Mouse (Mus musculus): ENCODE measurements at regions not wholly inside any gene's neighbourhood (a gene's known extent, or its start where the extent isn't known, plus 50 kb on each side); places are given as distances from the start of the nearest gene placed in this dataset.
A peak's percentile ranks its signal among the peaks of the same experiment; 100 is the strongest.

GRCm38 (mm10) chr1:105206216-105206615 lies 150.3 kb downstream of the Rnf152 start:
- no peak for DNase-seq

- no peak for DNase-seq
Observed at GRCm38 (mm10) chr1:105199305-105199704, 157.2 kb downstream of the Rnf152 start.

- no peak for DNase-seq
Observed at GRCm38 (mm10) chr1:105191126-105191525, 165.4 kb downstream of the Rnf152 start.

GRCm38 (mm10) chr1:105188920-105189266 lies 167.6 kb downstream of the Rnf152 start:
- no peak for DNase-seq

GRCm38 (mm10) chr1:105188210-105188919 lies 168.1 kb downstream of the Rnf152 start:
- no peak for DNase-seq

- no peak for DNase-seq
Observed at GRCm38 (mm10) chr1:105184470-105184869, 172.0 kb downstream of the Rnf152 start.

GRCm38 (mm10) chr1:105179371-105179823 lies 177.1 kb downstream of the Rnf152 start:
- DNase-seq = peak; percentile 56

GRCm38 (mm10) chr1:105178773-105179172 lies 177.7 kb downstream of the Rnf152 start:
- DNase-seq = no peak

GRCm38 (mm10) chr1:105177938-105178337 lies 178.6 kb downstream of the Rnf152 start:
- no peak for DNase-seq

- no peak for DNase-seq
Observed at GRCm38 (mm10) chr1:105177015-105177762, 179.3 kb downstream of the Rnf152 start.

- DNase-seq = no peak
Observed at GRCm38 (mm10) chr1:105170979-105171378, 185.5 kb downstream of the Rnf152 start.

GRCm38 (mm10) chr1:105170114-105170506 lies 186.4 kb downstream of the Rnf152 start:
- no peak for DNase-seq

GRCm38 (mm10) chr1:105169455-105170113 lies 186.9 kb downstream of the Rnf152 start:
- no peak for DNase-seq

- DNase-seq = no peak
Observed at GRCm38 (mm10) chr1:105168808-105169207, 187.7 kb downstream of the Rnf152 start.

GRCm38 (mm10) chr1:105157459-105158124 lies 198.9 kb downstream of the Rnf152 start:
- no peak for DNase-seq

- DNase-seq = no peak
Observed at GRCm38 (mm10) chr1:105152175-105152828, 204.2 kb downstream of the Rnf152 start.

- DNase-seq = no peak
Observed at GRCm38 (mm10) chr1:105151466-105151846, 205.1 kb downstream of the Rnf152 start.

GRCm38 (mm10) chr1:105150624-105151465 lies 205.7 kb downstream of the Rnf152 start:
- DNase-seq = no peak

- no peak for DNase-seq
Observed at GRCm38 (mm10) chr1:105148792-105149191, 207.7 kb downstream of the Rnf152 start.

- no peak for DNase-seq
Observed at GRCm38 (mm10) chr1:105148048-105148447, 208.5 kb downstream of the Rnf152 start.

GRCm38 (mm10) chr1:105123936-105124335 lies 232.6 kb downstream of the Rnf152 start:
- DNase-seq = no peak
